Mouse (Mus musculus) right cerebral cortex, postnatal 10 days (tissue): ENCODE results near the gene Mill2.
"Not testable (repeated sequence)": the region's sequence is repeated elsewhere in the genome, so short reads cannot be mapped to it uniquely, and the experiment has no call there.

Experiments used
- DNase-seq, 2 experiments: peaks; one replicate each; pipeline ENCODE4 v3.0.0; 2021; ENCODE audit warnings: low spot score in 2 of 2

The Mill2 gene

DNA sequence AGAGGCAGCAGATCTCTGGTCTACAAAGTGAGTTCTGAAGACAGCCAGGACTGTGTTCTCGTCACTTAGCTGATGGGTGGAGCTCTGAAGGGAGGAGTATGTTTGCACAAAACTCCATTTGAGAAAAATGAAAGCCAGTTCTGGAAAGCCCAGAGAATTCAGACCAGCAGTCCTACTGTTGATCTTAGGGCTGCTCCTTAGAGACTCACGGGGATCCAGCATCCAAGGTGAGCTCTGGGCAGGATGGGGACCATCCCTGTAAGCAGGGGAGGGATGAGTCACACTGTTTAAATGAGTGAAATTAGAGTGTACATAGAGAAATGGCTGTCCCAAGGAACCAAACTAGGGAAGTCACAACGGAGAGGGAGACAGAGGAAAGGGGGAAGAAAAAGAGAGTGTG lies at the start of gene Mill2:
Mill2 (plus strand) TSS at position 102 of the 400 bp plus-strand sequence.
- no peak for DNase-seq

DNA sequence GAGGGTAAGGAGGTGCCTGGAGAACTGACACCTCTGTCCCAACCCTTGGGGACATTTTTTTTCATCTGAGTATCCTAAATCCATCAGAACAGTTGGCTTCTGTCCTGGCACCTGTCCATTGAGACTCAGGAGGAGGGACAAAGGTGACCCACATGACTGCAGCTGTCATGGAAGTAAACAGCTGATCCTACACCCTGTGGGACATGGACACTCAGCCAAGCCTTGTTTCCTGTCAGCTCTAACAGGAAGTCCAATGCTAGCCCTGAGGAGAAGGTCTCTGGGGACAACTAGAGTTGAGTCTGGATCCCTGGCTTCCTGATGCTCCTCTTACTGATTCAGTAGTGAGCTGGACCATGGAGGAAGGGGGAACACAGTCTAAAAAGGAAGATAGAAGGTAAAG lies 49.1 kb upstream of the Mill2 start:
- DNase-seq, result not testable (repeated sequence)

DNA sequence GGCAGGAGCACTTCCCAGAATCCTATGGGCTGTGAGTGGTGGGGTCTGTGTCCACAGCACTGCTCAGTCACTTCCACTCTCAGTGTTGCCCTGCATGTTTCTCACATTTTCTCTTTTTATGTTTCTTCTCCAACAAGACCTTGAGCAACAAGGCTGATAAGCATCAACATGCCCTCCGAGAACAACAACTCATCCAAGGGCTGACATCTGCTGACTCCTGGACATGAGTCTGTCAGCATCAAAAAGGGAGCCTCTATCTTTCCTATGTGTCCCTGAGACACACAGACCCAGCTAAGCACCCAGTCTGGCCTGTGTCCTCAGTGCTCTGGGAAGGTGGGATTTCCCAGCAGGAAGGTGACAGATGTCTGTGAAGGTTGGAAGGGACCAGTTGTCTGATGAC lies 41.3 kb upstream of the Mill2 start, which contains the start of gene Psg19:
Psg19 (minus strand) TSS at position 101 of the 400 bp plus-strand sequence.
- DNase-seq, result no peak

DNA sequence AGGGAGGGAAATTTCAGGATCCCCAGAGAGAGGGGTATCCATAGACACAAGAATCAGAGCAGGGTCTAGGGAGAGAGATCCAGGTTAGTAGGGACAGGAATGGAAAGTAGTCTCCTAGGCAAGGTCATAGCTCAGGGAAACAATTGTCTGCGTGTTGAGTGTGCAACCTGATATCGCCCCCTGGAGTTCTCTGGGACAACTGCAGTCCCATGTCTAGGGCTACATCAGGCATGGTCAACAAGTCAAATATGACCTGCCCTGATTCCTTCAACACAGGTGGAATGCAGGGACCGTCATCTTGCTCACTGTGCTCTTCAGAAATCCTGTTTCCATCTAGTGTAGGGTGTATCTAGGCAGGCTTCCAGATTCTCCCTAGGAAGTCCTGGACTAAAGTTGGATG lies 40.6 kb upstream of the Mill2 start:
- DNase-seq, result no peak

DNA sequence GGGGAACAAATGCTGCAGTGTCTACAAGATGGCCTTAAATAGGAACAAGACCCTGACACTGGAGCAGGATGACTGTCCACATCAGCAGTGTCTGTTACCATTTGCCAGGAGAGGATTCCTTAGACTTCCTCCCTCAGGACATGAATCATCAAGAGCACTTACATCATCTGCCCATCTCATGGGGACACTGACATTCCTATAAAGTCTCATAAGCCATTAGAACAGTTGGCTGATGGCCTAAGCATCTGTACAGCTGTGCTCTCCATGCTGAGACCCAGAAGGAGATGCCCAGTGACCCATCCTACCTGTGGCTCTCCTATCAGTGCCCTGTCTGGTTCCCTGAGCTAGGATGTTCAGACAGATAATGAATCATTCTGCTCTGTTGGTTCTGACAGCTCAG lies 36.2 kb upstream of the Mill2 start:
- DNase-seq, result no peak

DNA sequence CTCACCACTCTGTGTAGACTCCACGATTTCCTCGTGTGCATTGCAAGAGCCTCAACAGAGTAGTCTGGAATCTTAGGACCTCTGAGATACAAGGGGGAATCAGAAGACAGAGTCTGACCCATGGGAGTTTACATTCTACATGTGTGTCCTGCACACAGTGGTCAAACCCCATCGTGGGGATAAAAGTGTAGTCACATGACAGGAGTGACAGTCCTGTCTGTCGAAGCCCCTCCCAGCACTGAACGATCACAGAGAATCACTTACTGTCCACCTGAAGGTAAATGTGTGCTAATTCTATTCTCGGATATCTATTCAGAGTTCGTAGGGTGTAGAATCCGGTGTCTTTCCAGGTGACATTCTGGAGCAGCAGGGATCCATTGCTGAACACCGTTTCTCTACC lies 21.5 kb upstream of the Mill2 start:
- DNase-seq, result no peak

DNA sequence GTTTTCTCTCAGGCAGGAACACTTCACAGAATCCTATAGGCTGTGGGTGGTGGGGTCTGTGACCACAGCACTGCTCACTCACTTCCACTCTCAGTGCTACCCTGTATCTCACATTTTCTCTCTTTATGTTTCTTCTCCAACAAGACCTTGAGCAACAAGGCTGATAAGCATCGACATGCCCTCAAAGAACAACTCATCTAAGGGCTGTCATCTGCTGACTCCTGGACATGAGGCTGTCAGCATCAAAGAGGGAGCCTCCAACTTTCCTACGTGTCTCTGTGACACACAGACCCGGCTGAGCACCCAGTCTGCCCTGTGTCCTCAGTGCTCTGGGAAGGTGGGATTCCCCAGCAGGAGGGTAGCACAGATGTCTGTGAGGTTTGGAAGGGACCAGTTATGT lies 18.3 kb upstream of the Mill2 start, which contains the start of gene Psg17:
Psg17 (minus strand) TSS at position 101 of the 400 bp plus-strand sequence.
- no peak for DNase-seq

DNA sequence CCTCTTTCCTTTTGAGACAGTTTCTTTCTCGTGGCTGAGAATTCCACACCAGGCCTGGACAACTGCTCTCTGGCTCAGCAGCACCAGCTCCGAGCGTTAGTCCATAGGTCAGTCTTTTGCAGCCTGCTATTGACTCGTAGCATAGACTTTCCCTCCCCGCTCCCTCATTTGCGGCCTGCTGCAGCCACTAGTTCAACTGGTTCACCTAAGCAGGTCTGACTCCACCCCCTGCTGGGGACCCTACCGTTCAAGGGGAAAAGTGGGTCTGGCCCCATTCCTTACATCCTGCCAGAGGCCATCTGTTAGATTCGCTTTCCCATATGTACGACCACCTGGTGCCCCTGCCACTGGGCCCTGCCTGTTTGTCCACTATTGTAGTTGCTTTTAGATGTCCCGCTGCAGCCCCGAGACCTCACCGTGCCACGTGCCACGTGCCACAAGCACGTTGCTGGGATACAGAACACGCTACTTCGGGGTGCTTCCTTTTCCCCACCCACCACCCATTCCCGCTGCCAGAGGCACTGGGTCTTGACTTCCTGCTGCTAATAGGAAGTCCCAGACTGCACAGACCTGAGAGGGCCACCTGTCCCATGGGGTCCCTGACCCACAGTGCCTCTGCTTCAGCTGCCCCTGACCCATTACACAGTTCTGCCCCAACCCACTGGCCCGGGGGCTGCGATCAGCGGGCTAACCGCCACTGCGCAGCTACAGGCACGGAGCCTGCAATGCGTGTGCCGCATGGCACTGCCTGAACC lies 11.8 kb upstream of the Mill2 start:
- no peak for DNase-seq

DNA sequence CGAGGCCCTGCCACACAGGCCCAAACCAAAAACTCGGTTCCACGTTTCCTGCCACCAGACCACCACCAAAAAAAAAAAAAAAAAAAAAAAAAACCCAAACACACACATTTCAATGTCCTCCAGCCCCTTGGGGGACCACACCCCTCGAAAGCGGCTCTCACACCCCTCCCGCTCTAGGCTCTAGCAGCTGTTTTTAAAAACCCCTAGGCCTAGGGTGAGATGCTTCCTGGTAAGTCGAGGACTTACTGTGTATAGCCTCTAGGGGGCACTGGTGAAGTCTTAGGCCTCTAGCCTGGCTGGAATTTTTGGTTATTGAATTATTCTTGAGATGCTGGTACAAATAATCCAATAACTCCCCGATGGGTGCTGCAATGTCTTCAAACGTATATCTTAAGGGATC lies 11.2 kb upstream of the Mill2 start:
- DNase-seq, result no peak

DNA sequence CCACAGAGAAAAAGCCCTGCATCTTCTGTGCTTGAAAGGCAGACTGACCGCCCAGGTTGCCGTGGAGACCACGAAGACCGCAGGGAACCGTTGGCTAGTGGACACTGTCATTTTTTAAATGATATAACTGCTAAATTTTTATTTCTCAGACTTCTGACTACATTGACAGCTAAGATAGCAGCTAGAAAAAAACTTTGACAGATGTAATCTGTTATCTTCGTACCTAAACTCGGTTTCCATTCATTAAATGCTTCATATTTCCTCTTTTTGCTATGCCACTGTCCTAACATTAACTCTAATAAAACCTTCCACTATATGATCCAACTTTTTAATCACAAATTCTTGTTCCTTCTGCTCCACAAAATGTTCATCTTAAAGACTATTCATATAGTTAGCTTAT lies 10.2 kb upstream of the Mill2 start:
- DNase-seq, result no peak

DNA sequence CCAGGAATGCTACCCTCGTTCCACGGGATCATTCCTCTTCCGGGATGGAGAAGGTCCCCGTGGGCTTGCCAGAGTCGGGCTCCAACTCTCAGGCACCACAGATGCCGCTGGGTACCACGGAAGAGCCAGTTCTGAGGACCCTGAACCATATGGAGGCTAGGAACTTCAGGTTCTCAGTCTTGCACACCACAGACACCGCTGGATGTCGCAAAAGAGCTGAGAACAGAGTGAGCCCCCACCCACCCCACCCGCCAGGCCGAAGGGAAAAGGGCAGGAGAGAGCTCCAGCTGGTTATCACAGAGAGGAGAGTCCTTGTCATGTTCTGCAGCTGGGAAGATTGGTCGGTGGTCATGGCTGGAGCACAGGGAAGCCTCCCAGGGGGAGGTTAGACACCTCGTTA lies 7.5 kb upstream of the Mill2 start:
- DNase-seq, result no peak

DNA sequence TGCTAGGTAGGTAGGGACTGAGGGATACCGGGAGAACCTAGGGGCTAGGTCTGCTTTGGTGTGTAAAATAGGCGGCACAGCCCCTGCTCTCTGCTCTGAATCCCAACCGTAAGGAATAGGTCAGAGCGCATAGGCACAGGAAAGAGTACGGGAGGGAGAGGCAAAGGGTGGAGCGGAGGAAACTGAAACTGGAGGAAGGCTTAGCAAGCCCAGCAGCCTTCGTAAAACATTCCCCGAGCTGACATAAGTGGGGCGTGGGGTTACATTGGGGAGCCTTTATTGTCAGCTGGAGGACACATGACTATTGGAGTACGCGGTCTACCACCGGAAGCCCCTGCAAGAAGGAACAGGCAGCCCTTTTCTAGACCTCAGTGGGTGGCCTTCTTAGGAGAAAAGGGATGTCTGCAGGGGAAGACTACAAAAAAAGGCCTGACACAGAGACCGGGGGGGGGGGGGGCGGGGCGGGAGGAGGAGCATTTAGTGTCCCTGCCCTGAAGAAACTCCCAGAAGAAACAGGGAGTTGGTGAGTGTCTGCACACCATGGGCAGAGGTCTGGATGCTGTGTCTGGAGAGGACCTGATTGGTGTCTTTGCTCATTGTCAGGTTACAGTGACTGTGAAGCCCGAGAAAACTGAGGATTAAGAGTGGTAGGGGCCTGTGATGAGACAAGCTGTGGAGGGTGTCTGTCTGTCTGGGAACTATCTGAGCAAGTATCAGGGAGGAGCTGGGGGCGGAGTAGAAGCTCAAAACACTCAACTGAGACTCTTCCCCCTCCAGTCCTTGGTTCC lies 814 bp downstream of the Mill2 start:
- DNase-seq, result peak; percentile 32 to 37

DNA sequence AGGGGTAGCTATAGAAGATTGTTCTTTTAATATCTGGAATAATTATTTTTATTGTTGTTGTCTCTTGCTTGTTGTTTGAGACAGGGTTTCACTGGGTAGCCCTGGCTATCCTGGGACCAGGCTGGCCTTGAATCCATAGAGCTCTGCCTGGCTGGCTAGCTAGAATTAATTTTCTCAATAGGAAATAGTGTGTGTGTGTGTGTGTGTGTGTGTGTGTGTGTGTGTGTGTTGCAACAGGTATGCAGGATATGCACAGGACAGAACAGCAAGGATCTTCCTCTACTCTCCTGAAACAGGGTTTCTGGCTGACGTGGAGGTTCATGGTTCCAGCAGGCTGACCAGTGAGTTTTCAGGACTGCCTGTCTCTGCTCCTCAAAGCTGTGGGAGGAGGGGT lies 1.4 kb downstream of the Mill2 start:
- DNase-seq, result no peak

DNA sequence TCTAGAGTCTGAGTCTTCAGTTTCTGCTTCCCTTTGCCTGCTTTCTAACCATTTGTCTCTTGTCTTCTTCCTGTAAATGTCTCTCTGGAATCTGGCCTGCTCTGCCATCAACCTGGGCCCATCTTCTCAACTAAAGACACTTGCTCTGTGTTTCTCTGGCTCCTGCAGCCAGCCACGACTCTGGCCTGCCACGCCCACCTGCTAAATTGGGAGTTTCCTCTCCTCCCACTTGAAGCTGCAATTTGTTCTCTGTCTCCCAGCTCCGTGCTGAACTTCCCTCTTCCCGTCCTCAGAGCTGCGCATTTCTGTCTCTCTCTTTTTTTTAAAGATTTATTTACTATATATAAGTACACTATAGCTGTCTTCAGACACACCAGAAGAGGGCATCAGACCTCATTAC lies 5.0 kb downstream of the Mill2 start:
- DNase-seq, result no peak

DNA sequence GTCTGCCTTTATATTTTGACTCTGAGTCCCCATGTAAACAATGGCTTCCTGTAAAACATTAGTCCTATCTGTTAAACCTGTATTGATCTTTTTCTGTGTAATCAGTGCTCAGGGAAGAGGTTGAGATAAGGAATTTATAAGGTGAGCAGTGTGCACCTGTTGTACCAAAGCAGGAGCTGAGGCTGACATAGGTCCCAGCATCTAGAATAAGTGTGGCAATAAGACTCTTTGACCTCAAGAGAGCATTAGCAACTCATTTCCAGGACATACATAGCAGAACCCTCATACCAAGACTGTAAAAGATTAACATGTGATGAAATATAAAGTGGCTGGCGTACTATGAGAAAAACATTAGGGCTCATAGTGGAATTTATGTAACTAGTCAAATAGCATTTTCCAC lies 8.6 kb downstream of the Mill2 start:
- no peak for DNase-seq

DNA sequence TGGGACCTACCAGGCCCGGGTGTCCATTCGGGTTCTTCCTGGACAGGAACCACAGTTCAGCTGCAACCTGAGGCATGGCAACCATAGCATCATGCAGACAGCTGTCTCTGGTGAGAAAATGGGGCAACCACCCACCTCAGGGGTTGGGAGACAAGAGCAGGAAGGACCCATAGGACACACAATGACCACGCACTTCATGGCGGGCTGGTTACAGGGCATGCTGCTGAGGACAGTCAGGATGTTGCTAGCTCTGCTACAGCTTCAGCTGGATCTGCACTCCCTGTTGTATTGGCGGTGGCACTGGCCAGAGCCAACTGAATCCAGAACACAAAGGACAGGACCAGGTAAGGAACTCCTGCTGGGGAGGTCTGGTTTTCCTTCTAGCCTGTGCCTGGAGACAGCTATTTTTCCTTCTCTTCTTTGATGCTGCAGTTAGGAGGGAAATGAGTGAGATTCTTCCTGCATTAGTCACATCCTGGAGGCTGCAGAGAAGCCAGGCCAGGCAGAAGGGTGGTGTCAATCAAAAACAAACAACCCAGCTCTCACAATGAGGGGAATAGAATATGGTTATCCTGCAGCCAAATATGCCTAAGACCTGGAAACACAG lies 18.6 kb downstream of the Mill2 start:
- DNase-seq, result no peak

DNA sequence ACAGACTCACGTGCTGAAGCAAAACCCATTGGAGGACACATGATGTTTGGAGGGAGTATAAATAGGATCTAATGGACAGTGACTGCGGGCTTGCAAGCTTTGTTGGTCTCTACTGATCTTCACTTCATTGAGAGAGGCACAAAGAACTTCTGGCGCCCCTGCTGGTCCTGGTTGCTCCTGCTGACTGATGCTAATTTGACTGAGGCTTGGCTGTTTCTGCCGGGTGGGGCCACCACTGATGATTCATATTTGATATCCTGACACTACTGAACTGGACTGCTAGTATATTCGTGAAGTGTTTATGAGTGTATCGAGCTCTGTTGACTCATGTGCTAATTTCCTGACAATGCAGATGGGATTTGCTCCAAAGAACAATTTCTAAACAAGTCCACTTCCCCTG lies 23.0 kb downstream of the Mill2 start:
- no peak for DNase-seq

DNA sequence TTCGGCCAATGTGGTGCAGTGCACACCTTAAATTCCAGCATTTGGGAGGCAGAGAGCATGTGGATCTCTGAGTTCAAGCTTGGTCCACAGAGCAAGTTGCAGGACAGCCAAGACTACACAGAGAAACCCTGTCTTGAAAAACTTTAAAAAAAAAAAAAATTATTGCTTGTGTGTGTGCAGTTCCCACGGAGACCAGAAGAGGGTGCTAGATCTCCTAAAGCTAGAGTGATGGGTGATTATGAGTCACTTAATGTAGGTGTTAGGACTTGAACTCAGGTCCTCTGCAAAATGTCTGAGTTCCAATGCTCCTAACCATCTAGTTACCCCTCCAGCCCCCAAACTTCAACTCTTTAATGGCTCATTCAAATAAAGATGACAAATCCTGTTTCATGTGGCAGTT lies 28.7 kb downstream of the Mill2 start:
- DNase-seq, result no peak

DNA sequence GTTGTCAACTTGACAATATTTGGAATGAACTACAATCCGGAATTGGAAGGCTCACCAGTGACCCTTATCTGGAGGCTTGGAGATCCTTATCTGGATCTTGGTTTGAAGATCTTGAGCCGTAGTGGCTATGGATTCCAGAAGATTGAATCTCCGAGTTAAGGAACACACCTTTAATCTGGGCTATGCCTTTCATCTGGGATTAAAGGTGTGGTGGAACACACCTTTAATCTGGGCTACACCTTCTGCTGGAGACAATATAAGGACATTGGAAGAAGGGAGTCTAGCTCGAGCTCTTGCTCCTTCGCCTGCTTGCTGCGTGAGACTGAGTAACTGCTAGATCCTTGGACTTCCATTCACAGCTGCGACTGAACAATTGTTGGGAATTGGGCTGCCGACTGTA lies 31.3 kb downstream of the Mill2 start, which contains the start of gene Pglyrp1:
Pglyrp1 (plus strand) TSS at position 301 of the 400 bp plus-strand sequence.
- not testable (repeated sequence) for DNase-seq

DNA sequence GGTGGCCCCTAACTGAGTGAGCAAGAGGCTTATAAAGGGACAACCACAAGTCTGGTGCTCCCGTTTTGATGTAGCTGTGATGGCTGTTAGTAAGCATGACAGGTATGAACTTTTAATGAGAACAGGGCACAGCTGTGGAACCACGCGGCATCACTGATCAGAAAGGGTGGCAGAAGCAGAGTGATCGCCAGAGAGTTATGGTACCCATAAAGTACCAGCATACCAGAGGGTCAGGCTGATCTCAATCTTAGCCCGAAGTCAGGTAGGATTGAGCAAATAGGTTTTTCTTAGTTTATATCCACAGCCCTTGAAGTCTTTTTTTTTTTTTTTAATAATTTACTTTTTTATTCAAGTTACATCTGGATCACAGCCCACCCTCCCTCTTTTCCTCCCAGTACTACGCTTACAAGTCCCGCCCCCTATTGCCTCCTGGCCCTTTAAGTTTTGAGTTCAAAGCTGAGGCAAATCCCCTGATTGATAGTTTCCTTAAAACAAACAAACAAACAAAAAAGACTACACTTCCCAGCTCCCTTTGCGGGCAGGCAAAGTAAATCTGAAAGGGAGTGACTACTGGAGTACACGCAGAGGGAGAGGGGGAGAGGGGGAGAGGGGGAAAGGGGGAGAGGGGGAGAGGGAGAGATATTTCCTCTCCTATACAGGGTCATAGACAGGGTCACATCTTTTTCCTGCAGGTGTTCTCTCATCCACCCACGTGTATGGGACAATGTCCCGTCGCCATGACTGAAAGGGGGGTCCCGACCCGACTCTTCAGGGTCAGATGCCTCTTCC lies 32.4 kb downstream of the Mill2 start:
- DNase-seq, result no peak

DNA sequence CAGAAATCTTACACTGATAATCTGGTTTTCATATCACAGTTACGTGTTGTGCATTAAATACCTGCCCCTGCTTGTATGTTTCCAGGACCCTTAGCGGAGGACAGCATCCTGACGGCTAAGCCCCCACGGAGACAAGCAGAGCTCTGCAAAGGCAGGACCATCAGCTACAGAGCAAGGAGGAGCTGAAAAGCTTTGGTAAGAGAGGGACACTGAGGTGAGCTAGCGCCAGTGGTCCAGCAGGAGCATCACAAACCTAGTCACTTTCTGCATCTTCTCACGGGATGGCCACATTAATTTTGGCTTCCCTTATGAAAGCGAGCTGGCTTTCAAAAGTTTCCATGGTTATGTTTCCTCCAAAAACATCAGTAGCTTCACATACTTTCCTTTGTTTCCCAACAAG lies 33.0 kb downstream of the Mill2 start:
- DNase-seq, result no peak

DNA sequence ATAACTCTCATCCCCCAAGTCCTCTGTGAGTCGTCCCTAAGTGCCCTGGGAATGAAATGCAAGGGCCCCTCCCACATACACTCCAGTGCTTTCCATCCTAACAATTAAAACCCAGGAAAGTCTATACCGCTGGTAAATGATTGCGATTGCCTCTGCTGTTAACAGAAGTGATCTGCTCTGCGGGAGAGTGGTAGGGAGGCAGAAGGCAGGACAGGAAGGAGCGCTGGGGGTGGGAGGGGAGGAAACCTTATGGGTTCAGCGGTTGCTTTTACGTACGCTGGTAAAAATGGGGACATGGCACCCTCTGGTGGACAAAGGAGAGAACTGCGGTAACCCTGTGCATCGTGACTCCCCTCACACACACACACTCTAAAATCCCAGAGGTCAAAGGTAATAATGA lies 33.5 kb downstream of the Mill2 start:
- peak; percentile 71 to 79 for DNase-seq
